Mouse (Mus musculus) T-helper 2 cell (primary cell): ENCODE data around the gene S100z.

Experiments
- in situ Hi-C: fragments of 300-600 bp; cut with MboI, MseI; formaldehyde crosslinking; loops from one replicate; pipeline ENCODE4 v1.15.1; 2025; ENCODE audit warnings: high pct_unique_total_duplicates

The S100z gene

DNA sequence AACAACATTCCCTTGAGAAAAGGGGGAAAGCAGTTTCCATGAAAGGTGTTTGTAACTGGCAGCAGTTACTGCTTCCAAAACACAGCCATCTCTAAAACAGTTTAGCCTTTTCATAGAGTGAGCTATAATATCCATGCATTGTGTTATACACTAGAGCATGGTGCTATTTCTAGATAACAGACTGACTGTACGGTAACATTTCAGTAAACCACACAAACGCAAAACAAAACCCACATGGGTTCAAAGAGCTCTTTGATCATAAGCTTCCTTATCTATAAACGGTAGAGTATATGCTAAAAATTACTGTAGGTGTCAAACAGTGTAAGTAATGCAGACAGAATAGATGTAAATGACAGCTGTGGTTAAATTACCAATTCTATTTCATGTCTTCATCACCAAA, 28.8 kb downstream of the S100z start:
- in situ Hi-C loops: no loop called here

DNA sequence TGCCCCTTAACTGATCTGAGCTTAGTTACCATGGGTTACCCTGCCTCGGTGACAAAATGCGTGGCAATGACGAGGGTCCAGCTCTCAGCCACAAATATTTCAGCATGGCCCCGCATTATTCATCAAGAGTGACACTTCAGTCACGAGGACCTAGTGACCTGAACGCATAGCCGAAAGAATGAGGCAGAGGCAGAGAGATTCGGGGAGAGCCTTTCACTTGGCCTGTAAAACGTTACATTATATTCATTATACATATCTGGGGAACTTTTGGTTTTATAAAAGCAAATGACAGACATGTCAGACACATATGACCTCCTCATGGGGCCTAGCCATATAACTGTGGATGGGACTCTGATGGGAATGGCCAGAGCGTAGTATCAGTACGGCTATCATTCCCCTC, 33.7 kb downstream of the S100z start, which contains the start of gene Crhbp:
Gene Crhbp, minus strand, starts transcription at position 101 of the 400 bp plus-strand sequence.
- in situ Hi-C loops: no loop called here

DNA sequence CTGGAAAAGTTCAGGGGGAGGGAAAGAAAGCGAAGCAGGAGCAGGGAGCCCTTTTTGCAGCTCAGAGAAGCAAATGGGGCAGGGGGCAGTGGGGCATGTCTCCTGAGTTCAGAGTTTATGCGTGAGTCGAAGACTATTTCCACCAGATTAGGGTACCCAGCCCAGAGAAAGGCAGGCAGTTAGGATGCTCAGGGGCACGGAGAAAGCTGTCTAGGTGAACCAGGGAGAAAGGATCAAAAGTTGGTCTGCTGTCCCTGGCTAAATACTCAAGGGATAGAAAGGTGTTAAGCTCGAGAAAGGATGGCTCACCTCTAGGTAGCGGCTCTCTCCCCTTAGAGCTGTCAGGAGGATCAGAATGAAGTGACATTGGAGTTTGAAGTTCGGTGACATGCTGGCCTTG, 34.2 kb downstream of the S100z start:
- in situ Hi-C loops: no loop called here

DNA sequence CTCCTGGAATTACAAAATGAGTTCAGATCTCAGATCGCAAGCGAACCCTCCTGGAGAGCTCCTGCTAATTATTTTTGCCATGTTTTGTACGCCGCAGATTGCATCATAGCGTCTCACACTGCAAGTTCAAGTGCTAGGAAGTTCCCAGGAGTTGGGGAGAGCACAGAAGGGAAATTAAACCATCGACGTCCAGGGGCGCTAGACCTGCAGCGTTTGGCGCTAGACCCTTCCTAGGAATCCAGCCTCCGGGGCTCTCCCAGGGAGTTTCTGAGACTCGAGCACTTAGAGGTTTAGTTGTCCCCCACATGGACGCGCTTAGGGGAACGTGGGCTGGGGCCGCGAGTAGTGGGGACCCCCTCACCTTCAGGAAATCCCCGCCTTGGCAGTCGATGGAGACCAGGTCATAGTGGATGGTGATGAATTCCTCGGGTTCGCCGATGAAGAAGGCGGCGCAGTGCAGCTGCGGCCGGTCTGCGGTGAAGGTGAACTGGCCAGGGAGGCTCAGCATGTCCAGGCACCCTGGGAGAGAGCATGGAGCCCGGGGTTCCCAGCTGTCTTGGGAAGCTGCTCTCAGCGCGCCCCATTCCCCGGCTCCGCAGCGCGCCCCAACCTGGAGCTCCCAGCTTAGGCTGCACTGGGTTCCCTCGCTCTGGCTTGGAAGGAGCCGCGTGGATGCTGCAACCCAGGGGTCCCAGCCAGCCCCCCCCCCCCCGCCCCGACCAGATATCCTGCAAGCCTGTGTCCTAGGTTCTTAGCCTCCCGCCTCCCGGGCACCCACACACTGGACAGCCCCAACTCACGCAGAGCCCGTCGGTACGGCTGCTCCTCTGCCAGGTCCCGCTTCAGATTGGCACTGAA, 34.9 kb downstream of the S100z start:
- in situ Hi-C loops: no loop called here

DNA sequence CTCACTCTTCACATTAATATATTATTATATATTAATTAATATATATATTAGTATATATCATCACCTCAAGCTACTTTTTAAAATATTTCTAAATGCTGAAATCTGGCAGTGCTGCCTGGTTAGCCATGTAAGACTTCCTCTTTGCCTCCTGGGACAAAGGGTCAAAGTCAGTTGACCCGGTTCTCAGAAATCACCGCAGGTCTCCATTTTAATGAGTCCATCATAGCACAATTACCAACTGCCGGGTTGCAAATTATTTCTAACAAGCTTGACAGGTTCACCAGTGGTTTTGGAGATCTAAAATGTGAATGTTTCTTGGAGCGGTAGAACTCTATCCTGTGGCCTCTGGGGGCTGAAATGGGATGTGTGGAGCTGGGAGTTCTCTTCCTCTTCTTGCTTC, 35.6 kb downstream of the S100z start:
- in situ Hi-C loops: no loop called here

DNA sequence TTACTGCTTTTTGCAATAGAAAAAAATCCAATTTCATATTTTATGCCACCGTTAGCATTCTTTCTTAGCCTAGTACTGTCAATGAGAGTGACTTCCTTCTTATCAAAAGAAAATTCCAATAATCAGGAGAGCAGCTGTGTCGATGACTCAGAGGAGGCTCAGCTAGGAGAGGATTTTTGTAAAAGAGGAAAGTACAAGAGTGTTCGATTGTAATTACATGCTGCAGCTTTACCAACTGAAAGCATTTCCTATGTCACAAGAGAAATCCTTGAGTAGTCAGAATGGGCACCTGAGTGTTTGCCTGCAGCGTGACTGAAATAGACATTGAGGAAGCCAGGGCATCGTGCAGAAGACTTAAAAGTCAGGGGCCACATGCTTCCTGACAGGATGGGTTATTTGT, 39.0 kb downstream of the S100z start:
- in situ Hi-C loops: no loop called here

DNA sequence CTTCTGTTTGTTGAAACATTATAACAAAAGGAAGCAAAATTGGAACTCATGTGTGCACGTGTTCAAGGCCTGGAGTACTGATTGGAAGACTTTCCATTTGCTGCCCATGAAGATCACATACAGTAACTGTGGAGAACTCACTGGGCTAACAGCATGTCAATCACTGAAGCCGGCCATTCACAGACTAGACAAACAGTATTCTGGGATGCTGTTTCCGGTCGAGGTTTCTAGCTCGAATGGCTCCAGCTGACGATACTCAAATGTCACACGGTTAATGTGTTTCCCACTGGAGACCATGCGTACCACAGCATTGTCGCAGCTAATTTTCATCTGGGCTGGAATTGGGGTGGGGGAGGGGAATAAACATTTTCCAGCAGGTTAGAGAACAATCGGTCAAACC, 46.8 kb downstream of the S100z start:
- in situ Hi-C loops: no loop called here

DNA sequence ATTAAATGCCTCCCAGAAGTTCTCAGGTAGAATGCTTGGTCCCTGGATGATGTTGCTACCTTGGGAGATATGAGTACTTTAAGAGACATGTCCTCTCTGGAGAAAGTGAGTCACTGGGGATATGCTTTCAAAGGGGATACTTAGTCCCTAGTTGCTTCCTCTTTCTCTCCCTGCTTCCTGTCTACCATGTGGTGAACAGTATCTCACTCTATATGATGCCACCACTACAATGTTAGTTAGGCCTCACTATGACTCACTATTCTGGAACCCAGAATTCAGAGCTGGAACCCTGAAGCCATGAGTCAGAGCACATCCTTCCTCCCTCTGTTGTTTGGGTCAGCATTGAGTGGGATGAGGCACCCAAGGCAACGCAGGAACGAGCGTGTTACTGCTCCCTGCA, 51.0 kb downstream of the S100z start:
- in situ Hi-C loops: no loop called here
